Mouse (Mus musculus): ENCODE data around the gene Ptger3.

Gene Ptger3

DNA sequence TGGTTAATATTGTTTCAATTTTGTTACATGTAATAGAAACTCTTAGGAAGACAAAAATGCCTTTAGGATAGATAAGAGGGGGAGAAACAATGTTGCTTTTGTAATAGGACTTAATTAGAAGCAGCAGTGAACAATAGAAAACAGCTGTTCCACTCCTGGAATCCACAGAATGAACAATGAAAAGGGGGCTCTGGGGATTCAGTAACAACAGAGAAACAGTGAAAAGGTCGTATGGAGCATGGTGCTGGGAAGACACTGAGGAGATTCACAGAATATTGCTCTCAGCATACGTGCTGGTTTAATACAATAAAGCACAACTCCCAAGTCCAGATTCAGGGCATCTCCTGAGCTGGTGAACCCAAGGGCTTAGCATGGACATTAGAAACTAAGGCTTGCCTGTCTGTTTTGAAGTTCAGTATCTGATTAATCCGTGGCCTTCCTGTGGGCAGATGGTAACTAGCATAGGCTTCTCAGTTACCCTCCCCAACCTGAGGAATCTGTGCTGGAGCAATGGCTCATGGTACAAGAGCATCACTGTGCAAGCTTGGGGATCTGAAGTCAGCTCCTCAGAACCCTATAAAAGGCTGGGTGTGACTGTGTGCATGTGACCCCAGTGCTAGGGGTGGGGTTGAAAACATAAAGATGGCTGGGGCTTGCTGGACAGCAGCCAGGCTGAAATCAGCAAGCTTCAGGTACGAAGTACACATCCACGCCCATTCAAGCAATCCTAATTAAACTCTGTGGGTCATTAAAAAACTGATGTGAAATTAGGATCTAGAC is 16.1 kb downstream of the Ptger3 start:
- in situ Hi-C loops (cut with MboI, MseI): no loop called here

DNA sequence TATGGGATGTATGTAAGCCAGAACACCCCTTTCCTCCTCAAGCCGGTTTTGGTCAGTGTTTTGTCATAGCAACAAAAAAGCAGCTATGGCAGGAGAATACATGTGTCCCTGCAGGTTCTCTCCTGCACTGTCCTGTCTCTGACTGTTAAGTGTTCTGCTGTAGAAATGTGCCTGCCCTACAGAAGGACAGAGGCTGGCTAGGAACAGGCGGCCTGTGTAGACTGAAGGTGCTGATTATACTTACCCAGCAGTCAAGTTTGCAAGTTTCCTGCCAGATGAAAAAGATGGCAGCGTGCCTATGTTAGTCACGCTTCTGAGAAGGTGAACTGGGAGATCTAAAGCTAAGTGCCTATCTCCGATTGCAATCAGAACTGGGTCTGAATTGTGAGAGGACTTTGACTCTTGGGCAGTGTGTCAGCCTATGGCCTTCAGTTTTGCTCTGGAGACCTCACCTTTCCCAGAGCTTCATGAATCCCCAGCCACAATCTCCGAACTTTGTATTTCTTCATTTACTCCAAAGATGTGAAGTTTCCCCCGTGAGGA is 31.2 kb downstream of the Ptger3 start:
- in situ Hi-C loops (cut with MboI, MseI): no loop called here

DNA sequence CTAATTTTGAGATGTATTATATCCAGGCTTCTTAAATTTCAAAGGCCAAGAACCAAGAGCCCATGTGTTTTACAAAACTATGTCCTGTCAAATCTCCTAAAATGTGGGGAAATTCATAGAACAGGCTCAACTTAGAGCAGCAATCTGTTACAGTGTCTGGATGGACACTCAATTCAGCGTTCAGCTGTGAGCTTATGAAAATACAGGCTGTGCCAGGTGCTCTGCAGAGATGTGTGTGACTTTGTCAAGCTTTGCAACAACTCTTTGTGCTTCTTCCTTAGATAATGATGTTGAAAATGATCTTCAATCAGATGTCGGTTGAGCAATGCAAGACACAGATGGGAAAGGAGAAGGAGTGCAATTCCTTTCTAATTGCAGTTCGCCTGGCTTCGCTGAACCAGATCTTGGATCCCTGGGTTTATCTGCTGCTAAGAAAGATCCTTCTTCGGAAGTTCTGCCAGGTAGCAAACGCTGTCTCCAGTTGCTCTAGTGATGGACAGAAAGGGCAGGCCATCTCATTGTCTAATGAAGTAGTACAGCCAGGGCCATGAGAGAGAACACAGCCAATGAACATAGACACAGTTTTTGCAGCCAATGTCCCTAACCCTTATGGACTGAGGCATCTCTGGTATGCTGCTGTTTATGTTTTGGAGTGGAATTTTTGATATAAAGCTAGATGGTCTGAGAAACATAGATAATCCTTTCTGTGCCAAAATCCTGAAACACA is 38.2 kb downstream of the Ptger3 start:
- in situ Hi-C loops (cut with MboI, MseI): no loop called here

DNA sequence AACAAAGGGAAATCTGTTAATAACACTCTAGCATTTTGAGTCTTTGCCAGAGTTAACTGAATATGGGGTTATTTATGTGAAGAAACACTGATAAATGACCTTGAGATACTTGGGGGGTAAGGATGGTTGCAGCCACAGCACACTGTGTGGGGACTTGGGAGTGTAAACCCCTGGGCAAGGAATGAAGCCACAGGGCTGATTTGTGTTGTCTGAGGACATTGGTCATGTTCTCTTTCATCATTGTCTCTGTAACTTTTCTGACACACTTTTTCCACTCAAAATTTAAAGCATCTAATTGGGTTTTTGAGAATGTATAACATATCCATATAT is 38.7 kb downstream of the Ptger3 start:
- in situ Hi-C loops (cut with MboI, MseI): no loop called here

DNA sequence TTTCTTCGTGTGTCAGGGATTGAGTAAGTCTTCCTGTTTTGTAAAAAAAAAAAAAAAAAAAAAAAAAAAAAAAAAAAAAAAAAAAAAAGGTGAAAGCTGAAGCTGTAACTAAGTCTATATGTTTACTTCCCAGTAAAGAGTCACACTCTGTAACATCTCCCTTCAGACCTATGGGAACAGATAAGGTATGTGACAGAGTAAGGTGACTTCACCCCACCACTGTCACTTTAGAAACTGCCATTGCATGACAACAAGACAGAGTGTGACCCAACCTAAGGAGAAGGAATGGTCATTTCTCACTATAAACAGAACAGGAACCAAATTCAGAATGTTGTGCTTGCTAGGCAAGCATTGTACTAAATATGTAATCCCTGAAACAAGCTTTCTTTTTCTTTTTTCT is 46.9 kb downstream of the Ptger3 start:
- in situ Hi-C loops (cut with MboI, MseI): no loop called here

DNA sequence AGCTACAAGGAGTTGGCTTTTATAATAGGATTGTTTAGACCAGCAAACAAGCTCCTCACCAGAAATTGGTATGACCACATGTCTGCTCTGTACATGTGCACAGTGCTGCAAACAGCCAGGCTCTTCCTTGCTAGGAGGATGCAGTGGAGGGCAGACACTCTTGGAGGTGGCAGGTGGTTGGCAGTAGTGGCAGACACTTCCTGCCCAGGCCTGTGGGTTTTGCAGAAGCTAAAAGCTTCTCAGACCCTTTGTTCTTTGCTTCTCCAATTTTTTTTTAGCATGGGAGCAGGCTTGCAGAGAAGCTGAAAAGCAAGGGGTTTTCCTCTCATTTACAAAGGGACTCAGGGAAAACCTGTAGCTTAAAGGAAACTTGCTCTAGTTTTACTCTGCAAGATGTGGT is 50.3 kb downstream of the Ptger3 start:
- in situ Hi-C loops (cut with MboI, MseI): no loop called here

DNA sequence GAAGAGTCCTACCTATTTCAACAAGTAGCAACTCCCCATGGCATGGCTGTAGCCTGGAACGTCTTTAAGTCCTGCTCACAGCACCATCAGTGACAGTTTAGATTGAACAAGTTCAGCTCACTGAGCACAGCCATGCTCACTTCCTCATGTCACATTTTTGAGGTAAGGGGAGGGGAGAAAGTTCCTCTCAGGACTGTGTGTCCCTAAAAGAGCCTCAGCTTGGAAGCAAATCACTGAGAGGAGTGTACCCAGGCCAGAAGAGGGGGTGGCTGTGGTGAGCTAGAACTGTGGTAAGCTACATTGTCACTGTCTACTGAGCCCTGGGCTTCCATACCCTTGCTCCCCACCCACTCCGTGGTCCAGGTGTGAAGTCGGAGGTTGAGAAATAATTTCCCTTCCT is 60.7 kb downstream of the Ptger3 start:
- in situ Hi-C loops (cut with MboI, MseI): no loop called here

DNA sequence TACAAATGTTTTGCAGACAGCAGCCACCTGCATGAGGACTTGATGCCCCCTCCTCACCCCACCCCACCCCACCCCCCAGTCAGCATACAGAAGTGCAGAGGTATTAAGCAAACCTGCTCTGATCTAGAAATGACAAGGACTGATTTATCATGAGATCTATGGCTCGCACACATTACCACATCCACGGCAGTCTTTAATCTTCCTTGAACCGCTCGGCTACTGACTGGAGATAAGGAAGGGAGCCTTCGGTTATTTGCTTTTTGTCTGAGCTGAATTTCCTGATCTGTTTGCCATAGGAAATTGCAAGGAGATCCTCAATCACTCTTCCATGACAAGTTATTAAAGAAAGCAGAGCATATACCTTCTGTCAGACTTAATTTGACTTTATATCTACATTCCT is 64.0 kb downstream of the Ptger3 start:
- in situ Hi-C loops (cut with MboI, MseI): no loop called here

DNA sequence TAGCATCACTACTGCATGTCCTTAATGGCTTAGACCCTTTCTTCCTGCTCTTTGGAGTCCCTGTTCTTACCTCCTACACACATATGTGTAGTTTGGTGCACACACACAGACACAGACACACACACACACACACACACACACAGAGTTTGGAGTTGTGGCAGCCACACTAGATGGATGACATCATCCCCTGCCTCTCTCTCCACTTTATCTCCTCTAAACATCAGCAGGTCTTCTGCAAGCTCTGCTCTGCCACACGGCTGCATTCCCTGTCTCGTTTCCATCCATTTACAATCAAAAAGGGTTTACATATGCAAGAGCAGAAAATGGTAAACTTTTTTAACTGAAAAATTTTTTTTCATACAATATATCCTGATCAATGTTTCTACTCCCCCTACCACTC is 64.7 kb downstream of the Ptger3 start:
- in situ Hi-C loops (cut with MboI, MseI): no loop called here

DNA sequence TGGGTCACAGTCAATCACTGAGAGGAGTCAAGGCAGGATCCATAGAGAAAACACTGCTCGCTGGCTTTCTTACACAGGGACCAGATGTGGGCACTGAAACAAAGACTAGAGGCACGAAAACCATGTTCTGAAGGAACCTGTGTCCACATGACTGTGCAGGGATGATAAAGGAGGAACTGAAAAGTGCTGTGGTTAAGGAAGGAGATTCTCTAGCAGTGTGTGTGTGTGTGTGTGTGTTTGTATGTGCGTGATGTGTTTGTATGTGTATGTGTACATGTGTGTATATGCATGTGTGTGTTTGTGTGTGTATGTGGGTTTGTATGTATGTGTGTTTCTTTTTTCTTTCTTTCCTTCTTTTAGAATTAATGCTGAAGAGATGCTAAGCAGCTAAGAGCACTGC is 67.7 kb downstream of the Ptger3 start:
- in situ Hi-C loops (cut with MboI, MseI): no loop called here

DNA sequence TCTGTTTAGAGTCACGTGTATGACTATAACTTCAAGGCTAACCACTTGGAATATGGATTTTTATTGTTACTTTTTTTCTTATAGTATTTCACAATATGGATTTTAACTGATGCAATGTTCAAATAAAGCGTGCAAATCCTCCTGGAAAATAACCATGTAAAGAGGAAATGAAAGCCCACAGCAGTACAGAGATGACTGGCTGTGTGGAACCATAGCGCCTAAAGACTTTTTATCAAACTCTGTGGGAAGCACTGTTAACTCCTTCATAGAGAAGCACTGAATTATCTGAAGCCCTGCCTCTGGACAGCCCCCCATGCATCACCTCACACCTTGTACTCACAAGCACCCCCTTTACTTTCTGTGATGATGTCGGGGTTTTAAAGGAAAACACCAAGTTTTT is 69.0 kb downstream of the Ptger3 start:
- in situ Hi-C loops (cut with MboI, MseI): no loop called here

DNA sequence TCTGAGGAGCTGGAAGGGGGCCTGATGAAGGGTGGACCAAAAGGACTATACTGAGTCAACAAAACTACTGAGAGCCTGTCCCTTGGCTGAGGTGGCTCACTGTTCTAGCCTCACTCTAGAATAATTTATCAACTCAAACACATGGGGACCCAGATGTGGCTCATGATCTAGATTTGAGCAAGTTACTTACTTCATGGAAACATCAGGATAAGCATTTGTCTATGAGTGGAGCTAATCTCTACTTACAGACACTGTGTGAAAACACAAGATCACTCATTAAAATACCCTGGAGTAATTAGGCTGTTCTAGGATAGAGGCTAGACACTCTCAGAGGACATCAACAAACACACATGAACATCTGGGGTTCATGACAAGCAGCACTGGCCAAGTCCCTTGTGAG is 70.2 kb downstream of the Ptger3 start:
- in situ Hi-C loops (cut with MboI, MseI): no loop called here

DNA sequence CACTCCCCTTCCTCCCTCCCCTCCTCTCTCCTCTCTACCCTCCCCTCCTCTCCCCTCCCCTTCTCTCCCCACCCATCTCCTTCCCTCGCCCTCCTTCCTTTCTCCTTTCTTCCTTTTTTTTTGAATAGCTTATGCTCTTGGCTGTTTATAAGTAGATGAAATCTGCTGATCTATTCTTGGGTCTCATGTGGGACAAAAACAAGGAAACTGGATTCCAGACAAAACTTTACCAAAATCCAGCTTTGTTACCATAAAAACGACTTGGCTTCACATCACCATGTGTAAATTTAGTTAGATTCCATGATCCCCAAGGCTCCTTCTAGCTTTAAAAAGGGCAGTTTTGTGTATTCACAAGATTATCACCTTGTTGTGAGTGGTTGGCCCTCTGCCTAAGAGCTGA is 70.6 kb downstream of the Ptger3 start:
- in situ Hi-C loops (cut with MboI, MseI): no loop called here

DNA sequence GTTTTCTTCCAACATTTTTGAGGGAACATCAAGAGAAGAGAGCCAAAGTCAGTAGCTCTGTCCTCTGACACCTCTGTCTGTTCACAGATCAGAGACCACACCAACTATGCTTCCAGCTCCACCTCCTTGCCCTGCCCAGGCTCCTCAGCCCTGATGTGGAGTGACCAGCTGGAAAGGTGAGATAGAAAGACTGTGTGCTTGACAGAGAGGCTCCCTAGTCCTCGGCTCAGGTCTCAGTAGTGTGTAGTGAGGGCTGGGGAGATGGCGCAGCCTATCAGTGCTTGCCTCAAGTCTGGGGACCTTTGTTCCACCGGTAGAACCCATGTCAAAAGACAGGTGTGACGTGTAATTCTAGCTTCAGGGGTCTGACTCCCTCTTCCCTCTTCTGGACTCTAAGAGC is 74.9 kb downstream of the Ptger3 start:
- in situ Hi-C loops (cut with MboI, MseI): no loop called here

DNA sequence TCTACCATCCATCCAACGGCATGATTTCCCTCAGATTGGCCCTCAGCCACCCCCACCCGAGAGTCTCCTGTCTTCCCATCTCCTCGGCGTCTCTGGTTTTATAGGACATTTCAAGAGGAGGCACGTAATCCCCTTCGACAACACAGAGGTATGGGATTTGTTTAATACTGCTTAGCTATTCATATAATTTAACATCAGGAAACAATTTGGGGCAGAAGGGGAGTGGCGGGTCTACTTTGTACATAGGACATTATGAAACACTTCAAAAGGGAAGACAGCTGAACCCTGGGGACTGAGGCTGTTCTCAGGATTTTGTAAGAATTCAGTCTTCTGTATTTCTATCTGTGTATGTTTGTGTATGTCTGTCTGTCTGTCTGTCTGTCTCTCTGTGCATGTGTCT is 94.9 kb downstream of the Ptger3 start:
- in situ Hi-C loops (cut with MboI, MseI): no loop called here

DNA sequence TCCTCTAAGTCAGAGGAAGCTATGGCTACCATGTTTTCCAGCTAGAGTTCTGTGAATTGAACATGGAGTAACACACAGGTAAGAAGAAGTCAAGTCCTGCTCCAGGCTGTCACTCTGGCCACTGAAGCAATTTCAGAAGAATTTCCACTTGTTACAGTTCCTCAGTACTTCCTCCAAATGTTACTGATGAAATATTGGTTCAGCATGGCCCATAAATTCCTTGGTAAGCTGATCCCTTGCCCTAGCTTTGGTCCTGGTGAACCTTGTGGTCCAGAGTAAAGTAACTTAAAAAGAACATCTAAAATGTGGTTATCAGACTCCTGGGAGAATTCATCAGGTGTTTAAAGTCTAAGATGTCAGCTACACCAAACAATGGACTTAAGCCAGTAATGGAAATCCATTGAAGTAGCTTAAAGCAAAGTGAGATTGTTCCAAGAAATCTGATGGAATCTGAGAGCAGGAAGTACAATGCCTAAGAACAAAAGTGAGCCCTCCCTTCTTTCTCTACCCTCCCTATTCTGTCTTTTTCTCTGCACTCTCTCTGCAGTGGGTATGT is 97.9 kb downstream of the Ptger3 start:
- in situ Hi-C loops (cut with MboI, MseI): no loop called here

DNA sequence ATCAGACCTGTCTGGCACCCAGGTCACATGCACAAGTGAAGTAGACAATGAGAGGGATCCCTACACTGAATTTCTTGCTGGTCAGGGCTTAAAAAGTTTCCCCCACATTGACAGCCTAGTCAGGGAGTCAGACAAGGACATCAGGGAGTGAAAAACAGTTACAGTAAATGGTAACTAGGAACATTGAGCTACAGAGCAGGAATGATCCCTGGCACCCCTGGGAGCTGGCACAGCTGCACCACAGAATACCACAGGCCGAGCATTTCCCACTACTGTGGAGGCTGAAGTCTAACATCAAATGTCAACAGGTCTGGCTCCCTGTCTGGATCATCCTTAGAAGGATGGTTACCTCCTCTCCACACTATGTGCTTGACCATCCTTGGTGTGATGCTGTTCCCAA is 98.8 kb downstream of the Ptger3 start:
- in situ Hi-C loops (cut with MboI, MseI): no loop called here

DNA sequence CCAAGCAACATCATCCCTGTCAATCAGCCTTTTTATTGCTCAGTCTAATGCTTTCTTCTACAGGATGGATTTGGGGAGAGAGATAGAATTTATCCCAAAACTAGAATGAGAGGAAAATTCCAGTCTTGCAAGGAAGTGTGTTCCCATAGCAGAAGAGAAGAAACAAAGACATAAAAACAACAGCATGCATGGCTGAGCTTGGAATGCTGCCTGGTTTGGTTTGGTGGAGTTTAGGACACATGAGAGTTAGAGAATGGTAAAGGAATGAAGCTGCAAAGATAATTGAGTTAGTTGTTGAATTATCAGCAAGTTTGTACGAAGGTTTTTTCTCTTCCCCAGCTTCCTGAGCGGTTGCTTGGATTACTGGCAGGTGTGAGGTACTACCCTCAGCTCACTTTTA is 99.5 kb downstream of the Ptger3 start:
- in situ Hi-C loops (cut with MboI, MseI): no loop called here

DNA sequence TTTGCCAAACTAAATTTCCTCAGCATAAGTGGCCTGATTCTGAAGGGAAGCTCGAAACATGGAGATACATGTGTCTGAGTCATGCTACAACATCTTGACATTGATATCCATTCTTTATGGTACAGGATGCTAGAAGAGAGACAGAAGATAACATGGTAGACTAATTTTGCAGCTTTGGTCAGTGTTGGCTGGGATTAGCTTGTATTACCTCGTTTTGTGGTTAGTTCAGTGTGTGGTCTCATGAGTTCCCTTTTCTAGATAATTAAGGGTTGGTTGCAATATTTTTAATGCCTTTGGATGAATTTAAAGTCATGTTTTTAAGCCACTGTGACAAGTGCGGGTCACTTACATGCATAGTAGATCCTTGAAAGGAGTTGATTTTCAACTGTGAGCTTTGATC is 119.4 kb downstream of the Ptger3 start:
- in situ Hi-C loops (cut with MboI, MseI): no loop called here

DNA sequence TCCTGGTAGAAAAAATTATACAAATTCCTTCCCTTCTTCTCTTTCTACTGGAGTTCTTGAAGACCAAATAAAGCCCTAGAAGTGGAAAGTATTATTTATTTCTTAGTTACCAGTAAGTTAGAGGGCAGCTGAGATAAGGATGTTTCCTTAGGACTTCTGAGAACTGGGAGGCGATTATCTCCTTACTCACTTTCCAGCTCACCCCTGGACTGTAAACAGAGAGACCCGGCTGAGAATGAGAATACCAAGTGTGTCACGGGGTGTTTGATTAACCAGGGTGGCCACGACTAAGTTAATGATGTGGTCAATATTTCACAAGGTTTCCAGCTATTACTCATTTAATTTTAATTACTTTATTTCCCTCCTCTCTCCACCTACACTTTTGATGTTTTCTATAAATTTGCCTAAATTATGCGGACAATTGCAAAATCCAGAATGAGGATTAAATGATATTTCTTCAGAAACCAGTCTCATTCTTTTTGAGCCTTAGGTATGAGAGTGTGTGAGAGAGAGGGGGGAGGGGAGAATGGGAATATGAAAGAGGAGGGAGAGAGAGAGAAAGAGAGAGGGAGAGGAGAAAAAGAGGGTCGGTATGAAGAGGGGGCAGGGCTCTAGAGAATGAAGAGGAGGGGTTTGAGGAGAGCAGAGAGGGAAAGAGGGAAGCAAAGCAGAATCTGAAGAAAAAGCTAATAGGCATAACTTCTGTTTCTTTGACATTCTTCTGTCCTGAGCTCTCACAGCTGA is 121.9 kb downstream of the Ptger3 start:
- in situ Hi-C loops (cut with MboI, MseI): no loop called here
